Mouse (Mus musculus) MEL (cell line): ENCODE measurements around the gene Sphk2. TPM values are rescaled to one million over a fixed set of nuclear protein-coding genes. Genes with fewer than 3 reads are reported as not detected.

Experiments used
- DNase-seq: peaks from one replicate; pipeline ENCODE4 v3.0.0; 2011; ENCODE audit warnings: low read depth, low spot score
- H3K27ac ChIP-seq: 2 replicates; pipeline ENCODE4 v1.5.1; 2012; ENCODE audit warnings: low read depth, mild to moderate bottlenecking, control low read depth, low read length, moderate library complexity; ENCODE audit not compliant: control insufficient read depth
- H3K27me3 ChIP-seq, 2 experiments: fragments of 150-350 bp in 1 of 2; sonication (generic) in 1 of 2; 2 replicates each; pipeline ENCODE4 v1.6.1; 2012; ENCODE audit warnings: low read length in 2 of 2, mild to moderate bottlenecking in 2 of 2, improper control_type of control experiment in 1 of 2, moderate library complexity in 1 of 2; ENCODE audit not compliant: insufficient read depth in 2 of 2, control insufficient read depth in 1 of 2
- H3K36me3 ChIP-seq, 2 experiments: 2 replicates each; pipeline ENCODE4 v1.6.1; 2012 to 2014; ENCODE audit warnings: low read length in 2 of 2, improper control_type of control experiment in 1 of 2, inconsistent platforms in 1 of 2, mild to moderate bottlenecking in 1 of 2; ENCODE audit not compliant: insufficient read depth in 2 of 2, control insufficient read depth in 1 of 2
- H3K4me1 ChIP-seq, 2 experiments: fragments of 150-350 bp in 1 of 2; sonication (generic) in 1 of 2; 2 replicates each; pipeline ENCODE4 v1.6.1; 2012; ENCODE audit warnings: low read length in 2 of 2, improper control_type of control experiment in 1 of 2, mild to moderate bottlenecking in 1 of 2; ENCODE audit not compliant: insufficient read depth in 2 of 2, control insufficient read depth in 1 of 2
- H3K4me3 ChIP-seq, 2 experiments: fragments of 150-350 bp in 1 of 2; sonication (generic) in 1 of 2; 2 replicates each; pipeline ENCODE4 v1.5.1; 2012; ENCODE audit warnings: low read depth in 2 of 2, low read length in 2 of 2, mild to moderate bottlenecking in 2 of 2, moderate library complexity in 2 of 2, control low read depth in 1 of 2, improper control_type of control experiment in 1 of 2; ENCODE audit not compliant: control insufficient read depth in 1 of 2, insufficient read depth in 1 of 2
- H3K79me2 ChIP-seq: 2 replicates; pipeline ENCODE4 v1.6.1; 2012; ENCODE audit warnings: mild to moderate bottlenecking, low read length, moderate library complexity; ENCODE audit not compliant: control insufficient read depth, poor library complexity, insufficient read depth
- H3K9ac ChIP-seq: 2 replicates; pipeline ENCODE4 v1.6.1; 2012; ENCODE audit warnings: low read depth, mild to moderate bottlenecking, control low read depth, low read length, moderate library complexity; ENCODE audit not compliant: control insufficient read depth, poor library complexity, severe bottlenecking
- H3K9me3 ChIP-seq: fragments of 150-350 bp; sonication (generic); replicated peaks from 2 replicates; pipeline ENCODE4 v1.6.1; 2012; ENCODE audit warnings: mild to moderate bottlenecking, low read length, improper control_type of control experiment, moderate library complexity; ENCODE audit not compliant: insufficient read depth
- BHLHE40 ChIP-seq: IDR thresholded peaks from 2 replicates; pipeline ENCODE4 v1.6.1; 2012; ENCODE audit warnings: low read depth, mild to moderate bottlenecking, inconsistent platforms, low read length, improper control_type of control experiment, borderline replicate concordance
- CHD1 ChIP-seq: IDR thresholded peaks from 2 replicates; pipeline ENCODE4 v1.6.1; 2012; ENCODE audit warnings: low read depth, mild to moderate bottlenecking, inconsistent platforms, low read length, improper control_type of control experiment
- ELF1 ChIP-seq: IDR thresholded peaks from 2 replicates; pipeline ENCODE4 v1.6.1; 2014; ENCODE audit warnings: low read depth, mild to moderate bottlenecking, inconsistent platforms, low read length, improper control_type of control experiment, moderate library complexity
- ETS1 ChIP-seq: IDR thresholded peaks from 2 replicates; pipeline ENCODE4 v1.6.1; 2012; ENCODE audit warnings: low read depth, mild to moderate bottlenecking, inconsistent platforms, low read length, improper control_type of control experiment, moderate library complexity
- HCFC1 ChIP-seq: IDR thresholded peaks from 2 replicates; pipeline ENCODE4 v1.6.1; 2012; ENCODE audit warnings: low read depth, mild to moderate bottlenecking, inconsistent platforms, low read length, improper control_type of control experiment, moderate library complexity
- KAT2A ChIP-seq: conservative IDR thresholded peaks from 2 replicates; pipeline ENCODE4 v1.6.1; 2012; ENCODE audit warnings: low read depth, low read length, improper control_type of control experiment, inconsistent platforms
- MXI1 ChIP-seq: IDR thresholded peaks from 2 replicates; pipeline ENCODE4 v1.6.1; 2011; ENCODE audit warnings: mild to moderate bottlenecking, low read depth, low read length, improper control_type of control experiment
- NELFE ChIP-seq: IDR thresholded peaks from 2 replicates; pipeline ENCODE4 v1.6.1; 2011; ENCODE audit warnings: low read depth, low read length, improper control_type of control experiment
- NRF1 ChIP-seq: IDR thresholded peaks from 2 replicates; pipeline ENCODE4 v1.6.1; 2014; ENCODE audit warnings: low read depth, mild to moderate bottlenecking, inconsistent platforms, low read length, improper control_type of control experiment, moderate library complexity; ENCODE audit not compliant: poor library complexity, insufficient read depth, severe bottlenecking
- POLR2A ChIP-seq, 2 experiments: IDR thresholded peaks; 2 replicates each; pipeline ENCODE4 v1.6.1; 2011 to 2012; ENCODE audit warnings: low read length in 2 of 2, mild to moderate bottlenecking in 2 of 2, control low read depth in 1 of 2, improper control_type of control experiment in 1 of 2, low read depth in 1 of 2, moderate library complexity in 1 of 2; ENCODE audit not compliant: control insufficient read depth in 1 of 2, insufficient read depth in 1 of 2, poor library complexity in 1 of 2
- POLR2AphosphoS2 ChIP-seq: IDR thresholded peaks from 2 replicates; pipeline ENCODE4 v1.6.1; 2011; ENCODE audit warnings: low read length, improper control_type of control experiment
- RCOR1 ChIP-seq: IDR thresholded peaks from 2 replicates; pipeline ENCODE4 v1.6.1; 2012; ENCODE audit warnings: low read depth, mild to moderate bottlenecking, inconsistent platforms, low read length, improper control_type of control experiment
- SMC3 ChIP-seq: IDR thresholded peaks from 2 replicates; pipeline ENCODE4 v1.6.1; 2011; ENCODE audit warnings: low read depth, low read length, improper control_type of control experiment
- TBP ChIP-seq: IDR thresholded peaks from 2 replicates; pipeline ENCODE4 v1.8.0; 2011; ENCODE audit warnings: low read depth, low read length, improper control_type of control experiment
- TCF12 ChIP-seq: IDR thresholded peaks from 2 replicates; pipeline ENCODE4 v1.6.1; 2014; ENCODE audit warnings: low read depth, mild to moderate bottlenecking, inconsistent platforms, low read length, improper control_type of control experiment, moderate library complexity
- UBTF ChIP-seq: IDR thresholded peaks from 2 replicates; pipeline ENCODE4 v1.6.1; 2012; ENCODE audit warnings: low read depth, mild to moderate bottlenecking, inconsistent platforms, low read length, improper control_type of control experiment, moderate library complexity, borderline replicate concordance; ENCODE audit not compliant: insufficient read depth
- USF1 ChIP-seq: IDR thresholded peaks from 2 replicates; pipeline ENCODE4 v1.6.1; 2014; ENCODE audit warnings: low read depth, mild to moderate bottlenecking, inconsistent platforms, low read length, improper control_type of control experiment, moderate library complexity
- USF2 ChIP-seq, 2 experiments: IDR thresholded peaks; 2 replicates each; pipeline ENCODE4 v1.6.1; 2011 to 2012; ENCODE audit warnings: improper control_type of control experiment in 2 of 2, low read length in 2 of 2, borderline replicate concordance in 1 of 2, inconsistent platforms in 1 of 2, low read depth in 1 of 2, mild to moderate bottlenecking in 1 of 2; ENCODE audit not compliant: insufficient read depth in 1 of 2
- ZMIZ1 ChIP-seq: IDR thresholded peaks from 2 replicates; pipeline ENCODE4 v1.6.1; 2012; ENCODE audit warnings: low read depth, mild to moderate bottlenecking, inconsistent platforms, low read length, improper control_type of control experiment, moderate library complexity
- ZNF384 ChIP-seq: IDR thresholded peaks from 2 replicates; pipeline ENCODE4 v1.6.1; 2012; ENCODE audit warnings: low read depth, mild to moderate bottlenecking, inconsistent platforms, low read length, improper control_type of control experiment
- polyA plus RNA-seq, 2 experiments: library from polyadenylated mRNA; stranded (reverse) in 1 of 2; unstranded in 1 of 2; fragments of >175 nt in 1 of 2; fragments of >200 nt in 1 of 2; gene quantifications; 2 replicates each; pipeline versions ENCODE4 v1.2.1 to v1.2.4; 2012; ENCODE audit warnings: low replicate concordance in 2 of 2, low read depth in 1 of 2; ENCODE audit not compliant: insufficient read length in 2 of 2, insufficient read depth in 1 of 2, missing spikeins in 1 of 2
- total RNA-seq: library from RNA; depleted of rRNA; stranded (reverse); fragments of 300-350 nt; gene quantifications from 2 replicates; pipeline ENCODE4 v1.2.3, GENCODE M21; 2012

The Sphk2 gene
- total and polyA plus RNA-seq, 3 experiments: 21.0 to 40.2 TPM; not detected in 1

DNA sequence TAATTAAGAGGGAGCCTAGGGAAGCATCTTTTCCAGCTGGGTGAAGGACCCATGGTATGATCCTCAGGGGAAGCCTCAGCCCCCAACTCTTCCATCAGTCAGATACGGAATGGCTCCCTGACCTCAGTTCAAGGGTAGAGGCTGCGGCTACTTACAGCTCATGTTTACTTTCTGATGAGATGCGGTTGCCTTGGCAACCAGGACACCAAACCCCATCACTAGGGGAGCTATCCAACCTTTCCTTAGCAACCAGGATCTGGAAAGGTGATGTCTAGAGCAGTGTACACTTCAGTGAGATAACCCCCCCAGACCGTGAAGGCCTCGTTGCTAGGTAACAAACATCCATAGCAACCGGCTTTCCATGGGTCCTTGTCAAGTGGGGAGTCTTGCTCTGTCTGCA lies 8.8 kb downstream of the Sphk2 start:
- peaks cover 0 to 12% of the 10 kb centered on the region in 2 experiments; a peak in 1 of 4 replicates for H3K4me1 ChIP-seq
- peak; percentile 37 for DNase-seq
- TF ChIP-seq RCOR1 (no peak), NRF1 (no peak), USF2 (IDR thresholded peaks at IDR 0.05; ENCODE audit: borderline replicate concordance in 1 of 2, insufficient read depth in 1 of 2, low read depth in 1 of 2, low read length in 2 of 2) (no peak)
- no peak overlapping the region for H3K4me3 ChIP-seq
- no peak overlapping the region; the same call in 1 of the 2 replicates for H3K9ac ChIP-seq
- H3K27me3 ChIP-seq: no peaks in the 10 kb centered on the region
- no peak overlapping the region for H3K27ac ChIP-seq
- peaks cover 7% of the 10 kb centered on the region for H3K79me2 ChIP-seq
- no peaks in the 10 kb centered on the region for H3K9me3 ChIP-seq
- H3K36me3 ChIP-seq: peaks cover 0 to 5% of the 10 kb centered on the region in 2 experiments; a peak in 2 of 4 replicates

DNA sequence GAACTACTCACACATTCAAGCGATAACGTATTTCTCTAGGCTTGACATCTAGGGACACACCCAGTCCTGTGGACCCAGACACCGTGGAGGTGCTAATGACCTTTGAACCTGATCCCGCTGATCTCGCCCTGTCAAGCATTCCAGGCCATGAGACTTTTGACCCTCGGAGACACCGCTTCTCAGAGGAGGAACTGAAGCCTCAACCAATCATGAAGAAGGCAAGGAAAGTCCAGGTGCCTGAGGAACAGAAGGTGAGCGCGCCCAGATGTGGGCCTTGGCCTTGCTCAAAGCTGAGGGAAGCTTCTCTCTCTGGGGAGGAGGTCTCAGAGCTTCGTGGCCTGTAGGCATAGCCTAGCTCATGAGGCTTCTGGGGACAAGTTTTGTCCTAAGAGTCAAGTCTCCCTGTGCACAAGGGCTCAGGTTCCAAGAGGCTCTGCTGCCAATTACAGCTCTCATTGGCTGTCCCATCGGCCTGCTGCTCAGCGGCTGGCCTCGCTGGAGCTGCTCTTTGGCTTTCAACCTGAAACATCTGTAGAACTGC lies 9.5 kb downstream of the Sphk2 start:
- Histone ChIP-seq H3K79me2 (peaks cover 7% of the 10 kb centered on the region), H3K36me3 (peaks cover 0 to 5% of the 10 kb centered on the region in 2 experiments; a peak in 2 of 4 replicates), H3K27ac (peak overlapping the region; percentile 97), H3K9ac (peak overlapping the region; percentile 81), H3K4me3 (peak overlapping the region; percentile 50 to 54), H3K4me1 (peaks cover 0 to 12% of the 10 kb centered on the region in 2 experiments; a peak in 1 of 4 replicates)
- peak; percentile 72 for DNase-seq
- TF ChIP-seq MXI1 (no peak), ZMIZ1 (no peak), UBTF (no peak), TCF12 (no peak), CHD1 (0 out of 2 replicates have a peak, but pooled peaks have one; percentile 16), KAT2A (no peak), SMC3 (no peak), POLR2AphosphoS2 (peak; percentile 27; the same call in 1 of the 2 replicates), HCFC1 (peak; percentile 26; the same call in 1 of the 2 replicates), POLR2A (IDR thresholded peaks at IDR 0.05; ENCODE audit: control insufficient read depth in 1 of 2, insufficient read depth in 1 of 2, low read depth in 1 of 2, low read length in 2 of 2, poor library complexity in 1 of 2) (no peak), TBP (no peak), ETS1 (peak; percentile 7; the same call in 1 of the 2 replicates), BHLHE40 (no peak), NELFE (no peak), USF2 (IDR thresholded peaks at IDR 0.05; ENCODE audit: borderline replicate concordance in 1 of 2, insufficient read depth in 1 of 2, low read depth in 1 of 2, low read length in 2 of 2) (no peak), ELF1 (no peak), USF1 (no peak), ZNF384 (no peak)
- TF ChIP-seq, all 39 proteins: peak for 4
- no peaks in the 10 kb centered on the region for H3K9me3 ChIP-seq
- no peaks in the 10 kb centered on the region for H3K27me3 ChIP-seq
